Mouse (Mus musculus) liver, adult 2 months (tissue): ENCODE data around the gene Spata17. TPM values are rescaled to one million over a fixed set of nuclear protein-coding genes. Genes with fewer than 3 reads are reported as not detected.

Source experiments
- DNase-seq: peaks from one replicate; pipeline ENCODE4 v3.0.0-alpha.2; 2011; ENCODE audit warnings: low read depth, low spot score; ENCODE audit errors: extremely low read depth
- H3K27ac ChIP-seq: fragments of 200-500 bp; replicated peaks from 2 replicates; pipeline ENCODE4 v1.5.1; 2012; ENCODE audit warnings: low read depth, mild to moderate bottlenecking, control low read depth, inconsistent platforms, low read length; ENCODE audit not compliant: insufficient read depth
- H3K27me3 ChIP-seq: fragments of 200-500 bp; 2 replicates; pipeline ENCODE4 v1.6.1; 2012; ENCODE audit warnings: mild to moderate bottlenecking, moderate library complexity, low read length, inconsistent platforms; ENCODE audit not compliant: control insufficient read depth, insufficient read depth
- H3K36me3 ChIP-seq: fragments of 200-500 bp; 2 replicates; pipeline ENCODE4 v1.6.1; 2012; ENCODE audit warnings: low read length, inconsistent platforms; ENCODE audit not compliant: control insufficient read depth, insufficient read depth
- H3K4me1 ChIP-seq: fragments of 200-500 bp; 2 replicates; pipeline ENCODE4 v1.6.1; 2011; ENCODE audit warnings: low read length; ENCODE audit not compliant: control insufficient read depth, insufficient read depth
- H3K4me3 ChIP-seq: fragments of 200-500 bp; 2 replicates; pipeline ENCODE4 v1.5.1; 2011; ENCODE audit warnings: low read depth, mild to moderate bottlenecking, control low read depth, low read length, moderate library complexity; ENCODE audit not compliant: insufficient read depth
- H3K79me2 ChIP-seq: fragments of 200-500 bp; 2 replicates; pipeline ENCODE4 v1.6.1; 2012; ENCODE audit warnings: inconsistent platforms, mild to moderate bottlenecking, low read length, moderate library complexity; ENCODE audit not compliant: control insufficient read depth, insufficient read depth
- H3K9ac ChIP-seq: fragments of 200-500 bp; 2 replicates; pipeline ENCODE4 v1.6.1; 2012; ENCODE audit warnings: low read depth, mild to moderate bottlenecking, control low read depth, inconsistent platforms, low read length
- CTCF ChIP-seq: fragments of 200-500 bp; IDR thresholded peaks from 2 replicates; pipeline ENCODE4 v1.5.1; 2011; ENCODE audit warnings: low read depth, low read length, control low read depth
- POLR2A ChIP-seq: fragments of 200-500 bp; IDR thresholded peaks from 2 replicates; pipeline ENCODE4 v1.6.1; 2011; ENCODE audit warnings: low read length, control low read depth; ENCODE audit not compliant: insufficient read depth; ENCODE audit errors: extremely low read depth
- WGBS: fragments of 180-500 bp; shearing (Covaris S2); methylation state at CpG from one replicate; pipeline ENCODE4 v1.1.7; 2018; 5-methylcytosine and 5-hydroxymethylcytosine counted together
- polyA plus RNA-seq: library from polyadenylated mRNA; depleted of rRNA; stranded (reverse); fragments of >200 nt; gene quantifications from 2 replicates; pipeline ENCODE4 v1.2.3, GENCODE M21; 2012
- total RNA-seq: library from RNA; depleted of rRNA; stranded (reverse); fragments of >200 nt; gene quantifications from 2 replicates; pipeline ENCODE4 v1.2.3, GENCODE M21; 2014

Spata17 gene
- total and polyA plus RNA-seq, 2 experiments = 0.83 TPM; not detected in 1

DNA sequence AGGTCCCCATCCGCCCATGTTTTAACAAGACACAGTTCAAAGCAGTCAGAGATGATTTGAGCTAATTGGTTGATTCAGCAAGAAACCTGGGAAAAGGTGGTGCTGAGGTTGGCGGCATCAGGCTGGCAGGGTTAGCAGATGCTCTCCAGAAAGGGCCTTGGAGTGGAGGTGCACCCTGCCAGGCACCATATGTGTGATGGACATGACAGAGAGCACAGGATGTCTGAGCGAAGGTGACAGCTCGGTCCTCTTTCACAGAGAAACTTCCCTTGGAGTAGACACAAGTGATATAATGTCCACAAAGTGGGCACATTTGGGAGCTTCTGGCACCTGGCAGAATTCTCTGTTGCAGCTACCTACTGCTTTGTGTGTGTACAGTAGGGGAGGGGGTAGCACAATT lies 203.7 kb downstream of the Spata17 start:
- Histone ChIP-seq H3K36me3 (no peaks in the 10 kb centered on the region), H3K9ac (no peak overlapping the region), H3K4me1 (peaks cover 4% of the 10 kb centered on the region; the same call in 1 of the 2 replicates), H3K4me3 (no peak overlapping the region), H3K27ac (no peak overlapping the region), H3K27me3 (no peaks in the 10 kb centered on the region), H3K79me2 (no peaks in the 10 kb centered on the region)
- 88% methylated on average over 4 of the region's 4 CpGs for WGBS
- TF ChIP-seq POLR2A (no peak), CTCF (no peak)
- no peak for DNase-seq

- H3K27ac ChIP-seq = no peak overlapping the region
- H3K9ac ChIP-seq = no peak overlapping the region
- H3K27me3 ChIP-seq = no peaks in the 10 kb centered on the region
- no peaks in the 10 kb centered on the region for H3K36me3 ChIP-seq
- peaks cover 4% of the 10 kb centered on the region; the same call in 1 of the 2 replicates for H3K4me1 ChIP-seq
- WGBS = 69% methylated on average over 11 of the region's 11 CpGs
- DNase-seq = no peak
- no peak overlapping the region for H3K4me3 ChIP-seq
- no peaks in the 10 kb centered on the region for H3K79me2 ChIP-seq
- TF ChIP-seq POLR2A = no peak
- TF ChIP-seq CTCF = no peak
Observed at GRCm38 (mm10) chr1:187010071-187010470, 205.2 kb downstream of the Spata17 start.

DNA sequence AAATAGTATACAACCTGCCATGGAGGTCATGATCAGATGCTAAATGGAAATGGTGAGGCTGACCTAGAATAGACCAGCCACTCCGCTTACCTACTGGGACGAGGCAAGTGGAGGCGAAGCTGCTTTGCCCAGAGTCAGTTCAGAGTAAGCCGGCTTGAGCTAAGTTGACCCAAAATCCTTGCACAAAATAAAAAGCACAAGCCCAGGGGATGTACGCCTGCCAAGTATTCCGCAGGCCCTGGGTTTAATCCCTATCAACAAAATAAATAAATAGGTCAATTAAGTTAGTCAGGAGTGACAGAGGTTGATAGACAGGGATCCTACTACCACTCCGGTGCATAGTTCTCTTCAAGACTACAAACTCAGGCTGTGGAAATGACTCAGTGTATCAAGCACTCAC lies 207.0 kb downstream of the Spata17 start:
- H3K27me3 ChIP-seq = no peaks in the 10 kb centered on the region
- H3K4me1 ChIP-seq = no peaks in the 10 kb centered on the region
- 56% methylated on average over 7 of the region's 7 CpGs for WGBS
- no peak overlapping the region for H3K4me3 ChIP-seq
- H3K27ac ChIP-seq = no peak overlapping the region
- peak; percentile 80 for DNase-seq
- no peaks in the 10 kb centered on the region for H3K79me2 ChIP-seq
- no peak for TF ChIP-seq CTCF
- no peak for TF ChIP-seq POLR2A
- H3K9ac ChIP-seq = no peak overlapping the region
- H3K36me3 ChIP-seq = no peaks in the 10 kb centered on the region

DNA sequence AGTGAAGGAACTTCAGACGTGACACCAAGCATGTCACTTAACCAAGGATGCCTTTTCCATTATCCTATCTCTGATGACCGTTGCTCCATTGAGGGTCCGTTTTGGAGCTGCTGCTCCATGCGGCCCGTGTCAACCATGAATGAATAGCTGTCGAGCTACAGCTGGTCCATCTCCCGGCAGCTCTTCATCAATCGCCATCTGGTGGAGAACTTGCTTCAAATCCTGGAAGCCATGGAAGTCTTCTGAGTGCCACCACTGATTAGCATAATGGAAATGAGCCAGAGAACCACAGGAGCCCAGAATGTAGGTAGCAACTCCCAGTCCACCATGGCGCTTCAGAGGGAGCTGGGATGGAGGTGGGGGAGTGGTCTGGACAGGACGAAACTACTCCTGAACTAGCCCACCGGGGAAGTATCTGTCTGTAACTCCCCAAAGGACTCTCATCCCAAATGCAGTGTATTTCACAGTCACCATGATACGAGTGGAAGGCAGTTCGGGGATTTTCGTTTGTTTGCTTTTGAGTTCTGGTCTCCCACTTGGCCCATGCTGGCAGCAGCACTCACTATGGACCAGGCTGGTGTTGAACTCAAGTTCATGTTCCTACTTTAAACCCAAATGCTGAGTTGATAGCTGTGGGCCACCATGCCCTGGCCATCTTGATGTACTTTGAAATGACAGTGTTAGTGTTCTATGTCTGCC lies 208.9 kb downstream of the Spata17 start:
- Histone ChIP-seq H3K36me3 (no peaks in the 10 kb centered on the region), H3K27ac (no peak overlapping the region), H3K79me2 (no peaks in the 10 kb centered on the region), H3K4me3 (no peak overlapping the region), H3K4me1 (no peaks in the 10 kb centered on the region), H3K9ac (no peak overlapping the region), H3K27me3 (no peaks in the 10 kb centered on the region)
- DNase-seq = no peak
- TF ChIP-seq CTCF = no peak
- no peak for TF ChIP-seq POLR2A
- 88% methylated on average over 14 of the region's 14 CpGs for WGBS

GRCm38 (mm10) chr1:187004306-187004705 lies 211.0 kb downstream of the Spata17 start:
- 96% methylated on average over 1 of the region's 1 CpGs for WGBS

GRCm38 (mm10) chr1:187003441-187003861 lies 211.8 kb downstream of the Spata17 start:
- Histone ChIP-seq H3K4me3 (no peak overlapping the region), H3K79me2 (no peaks in the 10 kb centered on the region), H3K9ac (no peak overlapping the region), H3K27ac (no peak overlapping the region), H3K27me3 (no peaks in the 10 kb centered on the region), H3K4me1 (no peaks in the 10 kb centered on the region), H3K36me3 (no peaks in the 10 kb centered on the region)
- 78% methylated on average over 7 of the region's 7 CpGs for WGBS
- DNase-seq = no peak
- TF ChIP-seq CTCF (no peak), POLR2A (no peak)

More at GRCm38 (mm10) chr1:187004306-187004705, 211.0 kb downstream of the Spata17 start:
- Histone ChIP-seq H3K27me3 (no peaks in the 10 kb centered on the region), H3K4me3 (no peak overlapping the region), H3K27ac (no peak overlapping the region), H3K4me1 (no peaks in the 10 kb centered on the region), H3K79me2 (no peaks in the 10 kb centered on the region), H3K36me3 (no peaks in the 10 kb centered on the region), H3K9ac (no peak overlapping the region)
- no peak for DNase-seq
- no peak for TF ChIP-seq CTCF
- no peak for TF ChIP-seq POLR2A
